Mouse (Mus musculus) urinary bladder, postnatal 25 days (tissue): ENCODE measurements around the gene Nabp1.
"Not testable (repeated sequence)": the region's sequence is repeated elsewhere in the genome, so short reads cannot be mapped to it uniquely, and the experiment has no call there.

Experiments used
- DNase-seq: peaks from one replicate; pipeline ENCODE4 v3.0.0; 2022; ENCODE audit warnings: low spot score

The Nabp1 gene

GRCm38 (mm10) chr1:51486291-51486690, 8.1 kb upstream of the Nabp1 start:
- DNase-seq: no peak

- no peak for DNase-seq
Measured at GRCm38 (mm10) chr1:51480386-51480785, 2.2 kb upstream of the Nabp1 start.

- DNase-seq: no peak
Measured at GRCm38 (mm10) chr1:51479691-51480090, 1.5 kb upstream of the Nabp1 start.

GRCm38 (mm10) chr1:51479027-51479329, 753 bp upstream of the Nabp1 start:
- no peak for DNase-seq

- DNase-seq: peak; percentile 41
Measured at GRCm38 (mm10) chr1:51477656-51478081, 556 bp downstream of the Nabp1 start.

- DNase-seq: no peak
Measured at GRCm38 (mm10) chr1:51476405-51476804, 1.8 kb downstream of the Nabp1 start.

- DNase-seq: no peak
Measured at GRCm38 (mm10) chr1:51468077-51468476, 10.1 kb downstream of the Nabp1 start.

- DNase-seq: no peak
Measured at GRCm38 (mm10) chr1:51467181-51467580, 11.0 kb downstream of the Nabp1 start.

GRCm38 (mm10) chr1:51466385-51466784, 11.8 kb downstream of the Nabp1 start:
- no peak for DNase-seq

GRCm38 (mm10) chr1:51465285-51465684, 12.9 kb downstream of the Nabp1 start:
- no peak for DNase-seq

GRCm38 (mm10) chr1:51463038-51463437, 15.2 kb downstream of the Nabp1 start:
- no peak for DNase-seq

GRCm38 (mm10) chr1:51458731-51459450, 19.3 kb downstream of the Nabp1 start:
- DNase-seq: peak; percentile 69

- no peak for DNase-seq
Measured at GRCm38 (mm10) chr1:51458089-51458488, 20.1 kb downstream of the Nabp1 start.

GRCm38 (mm10) chr1:51457249-51457648, 21.0 kb downstream of the Nabp1 start:
- DNase-seq: no peak

- DNase-seq: no peak
Measured at GRCm38 (mm10) chr1:51448789-51449188, 29.4 kb downstream of the Nabp1 start.

GRCm38 (mm10) chr1:51445854-51446460, 32.3 kb downstream of the Nabp1 start:
- DNase-seq: no peak

GRCm38 (mm10) chr1:51445161-51445853, 32.9 kb downstream of the Nabp1 start:
- DNase-seq: no peak

- DNase-seq: no peak
Measured at GRCm38 (mm10) chr1:51429775-51430174, 48.5 kb downstream of the Nabp1 start.

- DNase-seq: no peak
Measured at GRCm38 (mm10) chr1:51426298-51426697, 51.9 kb downstream of the Nabp1 start.

GRCm38 (mm10) chr1:51421029-51421428, 57.2 kb downstream of the Nabp1 start:
- not testable (repeated sequence) for DNase-seq

GRCm38 (mm10) chr1:51418753-51419152, 59.5 kb downstream of the Nabp1 start:
- no peak for DNase-seq
